Mouse (Mus musculus): ENCODE results near the gene Pglyrp1.
A peak's percentile ranks its signal among the peaks of the same experiment; 100 is the strongest.

The Pglyrp1 gene

DNA sequence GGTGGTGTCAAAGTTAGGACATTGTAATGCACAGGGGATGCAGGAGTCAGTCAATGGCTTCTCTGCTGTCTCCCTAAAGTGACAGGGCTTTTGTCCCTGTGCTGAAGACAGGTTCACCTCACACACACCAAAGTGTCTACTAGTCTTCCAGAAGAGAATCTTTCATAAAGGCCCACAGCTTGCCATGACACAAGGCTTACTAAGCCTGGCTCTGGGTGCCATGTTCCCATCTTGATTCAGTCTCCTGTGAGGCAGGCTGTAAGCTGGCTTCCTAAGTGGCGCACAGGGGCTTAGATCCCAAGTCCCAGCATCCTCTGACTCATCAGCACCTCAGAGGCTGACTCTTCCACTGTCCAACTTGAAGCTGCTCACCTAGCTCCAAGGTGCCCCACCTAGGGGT is 15.8 kb downstream of the Pglyrp1 start:
- DNase-seq (ENCODE audit: low spot score) = no peak

DNA sequence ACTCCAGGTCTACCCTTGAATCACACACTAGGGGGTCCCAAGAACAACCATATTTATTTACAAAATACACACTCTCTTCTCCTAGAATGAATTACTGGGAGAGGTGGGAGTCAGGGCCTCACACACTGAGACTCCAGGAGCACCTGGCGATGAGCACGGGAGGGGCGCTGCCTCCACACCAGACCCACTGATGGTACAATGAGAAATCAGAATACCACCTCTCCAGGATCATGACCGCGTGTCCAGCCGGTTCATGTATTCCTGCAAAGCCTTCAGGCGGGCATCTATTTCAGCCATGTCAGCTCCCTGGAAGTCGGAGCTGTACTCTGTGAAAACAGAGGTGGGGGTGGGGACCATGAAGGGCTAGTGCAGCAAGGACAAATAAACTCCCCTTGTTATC is 19.7 kb downstream of the Pglyrp1 start:
- DNase-seq (ENCODE audit: low spot score) = no peak

DNA sequence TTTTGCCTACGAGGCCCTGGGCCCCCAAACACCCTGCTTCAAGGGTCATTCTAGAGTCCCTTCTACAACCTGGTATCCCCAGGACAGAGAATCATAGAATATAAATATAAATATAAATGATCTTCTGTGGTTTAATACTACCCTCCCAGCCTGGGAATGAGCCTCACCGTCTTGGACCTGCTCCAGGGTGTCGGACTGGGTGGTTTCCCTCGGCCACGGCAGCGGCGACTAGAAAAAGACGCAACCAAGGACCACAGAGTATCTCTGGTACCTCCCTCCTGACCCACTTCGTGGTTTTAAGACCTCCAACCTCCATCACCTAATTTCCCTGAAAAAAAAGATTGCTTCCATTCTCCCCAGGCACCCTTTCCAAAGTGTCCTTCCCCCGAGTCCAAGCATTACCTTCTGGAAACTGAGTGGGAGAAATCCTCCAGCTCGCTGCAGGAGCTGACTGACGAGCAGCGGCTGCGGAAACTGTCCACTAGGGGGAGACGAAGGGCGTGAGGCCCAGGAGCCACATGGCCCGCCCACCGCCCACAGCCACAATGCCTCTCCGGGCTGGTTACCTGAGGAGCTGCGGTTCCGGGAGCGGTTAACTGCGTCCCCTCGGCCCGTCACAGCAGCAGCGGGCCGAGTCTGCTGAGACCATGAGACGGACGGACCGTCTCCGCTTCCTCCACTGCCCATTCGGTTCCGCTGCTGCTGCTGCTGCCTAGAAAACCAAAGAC is 20.9 kb downstream of the Pglyrp1 start:
- peak; percentile 88 for DNase-seq (ENCODE audit: low spot score)

DNA sequence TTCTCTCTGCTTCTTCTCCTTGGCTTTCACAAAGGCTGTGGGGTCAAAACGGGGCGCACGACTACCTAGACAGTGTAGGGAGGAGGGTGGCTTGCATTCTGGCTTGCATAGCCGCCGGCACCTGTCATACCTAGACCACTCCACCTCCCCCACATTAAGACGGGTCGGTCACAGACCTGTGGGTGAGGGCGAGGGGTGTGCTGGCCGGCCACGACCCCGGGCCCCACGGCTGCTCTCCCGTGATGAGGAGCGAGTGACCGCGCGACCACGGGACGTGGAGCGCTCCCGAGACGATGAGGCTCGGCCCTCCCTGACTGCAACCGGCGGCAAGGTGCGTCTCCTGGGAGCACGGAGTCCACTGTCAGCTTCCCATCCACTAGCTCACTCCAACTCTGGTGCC is 21.9 kb downstream of the Pglyrp1 start:
- DNase-seq (ENCODE audit: low spot score) = no peak

DNA sequence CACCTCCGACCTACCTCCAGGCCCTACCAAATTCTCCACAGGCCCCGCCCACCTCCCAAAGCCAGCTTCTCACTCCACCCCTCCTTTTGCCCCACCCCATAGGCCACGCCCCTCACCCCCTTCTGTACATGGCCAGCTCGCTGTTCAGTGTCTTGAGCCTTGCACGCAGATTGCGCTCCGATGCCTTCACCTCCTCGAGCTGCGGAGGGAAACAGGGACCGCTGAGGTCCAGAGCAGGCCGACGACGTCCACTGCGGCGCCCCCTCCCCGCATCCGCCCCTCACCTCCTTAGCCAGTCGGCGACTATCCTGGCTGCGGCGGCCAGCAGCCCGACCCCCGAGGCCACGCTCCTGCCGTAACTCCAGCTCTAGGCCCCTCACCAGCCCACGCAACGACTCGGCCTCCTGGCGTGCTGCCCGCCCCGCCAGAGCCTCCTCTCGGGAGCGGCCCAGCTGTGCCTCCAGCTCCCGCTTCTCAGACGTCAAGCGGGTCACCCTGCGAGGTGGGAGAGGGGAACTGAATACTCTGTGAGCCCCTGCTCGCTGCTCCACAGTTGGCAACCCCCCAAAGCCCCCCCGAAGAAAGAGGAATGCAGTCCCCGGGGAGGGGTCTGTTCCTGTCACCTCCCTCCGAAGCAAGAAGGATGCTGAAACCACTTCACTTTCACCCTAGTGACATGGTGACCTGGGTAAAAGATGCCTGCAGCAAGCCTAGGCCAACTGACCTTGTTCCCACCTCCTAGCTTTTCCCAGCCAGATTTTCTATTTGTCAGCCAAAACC is 22.7 kb downstream of the Pglyrp1 start:
- peak; percentile 65 for DNase-seq (ENCODE audit: low spot score)

DNA sequence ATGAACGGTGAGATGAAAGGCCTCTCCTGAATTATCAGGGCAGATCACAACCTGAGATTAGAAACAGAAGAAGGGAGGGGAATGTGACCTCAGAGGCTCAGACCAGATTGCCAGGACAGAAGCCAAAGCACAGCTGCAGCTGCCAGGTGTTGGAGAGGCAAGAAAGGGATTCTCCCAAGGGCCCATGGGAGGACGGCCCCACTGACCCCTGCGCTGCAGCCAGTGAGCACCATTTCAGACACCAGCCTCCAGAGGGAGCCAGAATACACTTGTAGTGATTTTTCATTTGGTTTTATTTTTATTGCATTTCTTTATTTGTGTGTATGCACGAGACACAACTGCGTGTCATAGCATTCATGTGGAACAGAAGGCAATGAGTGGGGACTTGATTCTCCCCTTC is 25.4 kb downstream of the Pglyrp1 start:
- DNase-seq (ENCODE audit: low spot score) = no peak

DNA sequence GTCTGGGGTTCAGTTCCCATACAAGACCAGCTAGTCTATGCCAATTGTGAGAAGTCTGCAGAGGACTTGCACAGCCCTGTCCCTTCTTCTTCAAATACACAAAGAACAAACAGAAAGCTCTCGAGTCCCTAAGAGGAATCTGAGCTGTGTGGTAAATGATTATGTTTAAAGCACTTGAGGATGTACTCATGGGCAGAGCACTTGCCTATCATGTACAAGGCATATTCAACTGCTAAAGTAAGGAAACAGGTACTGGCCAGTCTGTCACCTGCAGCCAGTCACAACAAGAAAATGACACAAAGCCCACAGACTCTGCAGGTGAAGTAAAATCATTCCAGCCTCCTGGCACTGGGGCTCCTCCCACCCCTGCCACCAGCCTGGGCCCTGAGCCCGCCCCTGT is 29.4 kb downstream of the Pglyrp1 start:
- DNase-seq (ENCODE audit: low spot score) = no peak

DNA sequence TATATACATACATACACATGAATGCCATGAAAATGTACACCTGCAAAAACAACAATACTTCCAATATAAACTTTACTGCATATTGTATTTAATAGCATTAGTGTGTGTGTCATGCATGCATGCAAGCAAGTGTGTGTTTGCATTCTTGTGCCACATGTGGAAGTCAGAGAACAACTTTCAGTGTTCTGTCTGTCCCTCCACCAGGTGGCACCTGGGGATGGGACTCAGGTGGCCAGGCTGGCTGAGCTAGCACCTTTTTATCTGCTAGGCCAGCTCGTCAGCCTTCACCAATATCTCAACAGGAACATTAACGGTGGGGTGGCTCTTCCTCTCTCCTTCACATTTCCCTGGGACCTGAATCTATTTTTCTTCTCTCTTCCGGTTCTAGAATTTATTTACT is 31.4 kb downstream of the Pglyrp1 start:
- no peak for DNase-seq (ENCODE audit: low spot score)

DNA sequence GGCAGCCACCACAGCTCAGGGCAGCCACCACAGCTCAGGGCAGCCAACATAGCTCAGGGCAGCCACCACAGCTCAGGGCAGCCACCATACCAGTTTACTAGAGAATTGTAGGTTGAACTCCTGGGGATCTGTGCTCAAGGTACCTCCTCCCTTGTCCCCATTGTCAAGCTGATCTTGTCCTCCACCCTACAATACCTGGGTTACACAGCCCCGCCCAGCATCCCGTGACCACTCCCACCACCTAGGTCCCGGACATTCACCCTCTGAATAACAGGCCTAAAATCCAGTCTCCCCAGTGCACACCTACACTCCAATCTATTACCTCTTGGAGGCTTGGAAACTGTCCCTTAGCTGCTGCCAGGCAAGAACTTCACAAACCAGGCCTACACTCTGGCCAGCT is 33.8 kb downstream of the Pglyrp1 start:
- no peak for DNase-seq (ENCODE audit: low spot score)

DNA sequence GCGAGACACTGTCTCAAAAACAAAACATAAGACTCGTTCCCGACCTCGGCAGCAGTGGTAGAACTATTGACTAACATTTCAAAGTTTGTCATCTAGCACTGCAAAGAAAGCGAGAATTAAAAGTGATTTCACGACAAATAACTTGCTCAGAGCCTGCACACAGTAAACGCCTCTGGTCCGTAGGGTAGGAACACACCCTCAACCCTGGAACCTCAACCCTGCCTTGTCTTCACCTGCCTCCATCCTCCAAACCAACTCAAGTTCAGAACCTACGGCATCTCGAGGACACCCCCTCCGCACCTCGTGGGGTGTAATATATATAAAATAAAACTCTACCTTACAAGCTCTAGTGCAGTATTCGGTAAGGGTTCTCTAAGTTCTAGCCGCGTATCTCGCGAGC is 38.7 kb downstream of the Pglyrp1 start:
- DNase-seq (ENCODE audit: low spot score) = no peak

DNA sequence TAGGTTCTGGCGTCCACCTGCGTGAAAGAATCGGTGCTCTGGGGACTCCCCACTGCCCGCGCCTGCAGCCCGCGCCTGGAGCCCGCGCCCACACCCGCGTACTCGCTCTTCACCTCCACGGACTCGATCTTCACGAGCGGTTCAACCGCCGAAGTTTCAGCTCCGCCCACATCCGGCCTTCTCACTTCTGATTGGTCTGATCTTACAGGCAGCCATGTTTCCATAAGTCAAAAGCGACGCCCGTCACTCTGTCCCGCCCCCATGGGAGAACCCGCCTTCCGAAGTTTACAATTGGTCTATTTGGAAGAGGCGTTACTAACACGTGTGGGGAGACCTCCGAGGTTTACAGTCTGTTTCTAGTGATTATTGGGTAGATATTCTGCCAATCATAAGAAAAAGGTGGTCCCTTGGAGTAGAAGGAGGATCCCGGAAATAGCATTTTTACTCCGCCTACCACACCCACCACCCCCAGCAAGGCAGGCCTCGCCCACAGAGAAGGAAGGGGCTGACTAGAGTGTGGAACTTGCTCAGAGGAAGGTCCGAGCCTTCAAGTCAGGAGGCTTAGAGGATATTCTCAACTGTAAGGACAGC is 39.2 kb downstream of the Pglyrp1 start, which contains the start of gene Ccdc61:
TSS of gene Ccdc61 (minus strand) at position 175 of the 591 bp plus-strand sequence.
- peak; percentile 99 for DNase-seq (ENCODE audit: low spot score)

DNA sequence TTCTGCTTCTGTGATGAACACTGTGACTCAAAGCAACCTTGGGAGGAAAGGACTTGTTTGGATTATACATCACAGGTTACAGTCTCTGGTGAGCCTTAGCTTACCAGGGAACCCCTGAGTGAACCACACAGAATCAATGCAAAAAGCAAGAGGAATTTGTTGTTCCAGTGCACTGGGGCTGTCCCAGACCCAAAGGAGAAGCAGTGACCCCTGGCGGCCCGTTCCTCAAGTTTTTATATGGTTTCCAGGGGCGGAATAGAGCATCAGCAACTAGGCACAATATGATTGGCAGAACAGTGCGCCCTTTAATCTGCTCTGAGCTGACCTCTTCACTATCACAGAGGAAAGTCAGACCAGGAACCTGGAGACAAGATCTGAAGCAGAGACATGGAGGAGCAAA is 45.1 kb downstream of the Pglyrp1 start:
- no peak for DNase-seq (ENCODE audit: low spot score)

DNA sequence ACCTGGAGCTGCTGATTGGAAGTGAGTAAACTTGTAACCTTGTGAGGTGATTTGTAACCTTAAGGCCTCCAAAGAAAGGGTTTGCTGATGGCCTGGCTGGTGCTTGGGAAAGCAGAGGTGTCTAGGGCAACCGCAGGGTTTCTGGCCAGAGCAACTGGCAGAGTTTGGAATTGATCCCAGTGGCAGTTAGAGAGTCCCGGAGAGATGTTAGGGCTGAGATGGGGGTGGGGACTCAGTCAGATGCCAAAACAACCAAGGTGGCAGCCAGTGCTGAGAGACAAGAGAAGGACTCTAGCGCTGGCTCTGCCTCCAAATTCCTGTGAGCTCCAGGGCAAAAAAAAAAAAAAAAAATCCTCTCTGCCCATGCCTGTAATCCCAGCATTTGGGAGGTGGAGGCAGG is 46.8 kb downstream of the Pglyrp1 start:
- no peak for DNase-seq (ENCODE audit: low spot score)

DNA sequence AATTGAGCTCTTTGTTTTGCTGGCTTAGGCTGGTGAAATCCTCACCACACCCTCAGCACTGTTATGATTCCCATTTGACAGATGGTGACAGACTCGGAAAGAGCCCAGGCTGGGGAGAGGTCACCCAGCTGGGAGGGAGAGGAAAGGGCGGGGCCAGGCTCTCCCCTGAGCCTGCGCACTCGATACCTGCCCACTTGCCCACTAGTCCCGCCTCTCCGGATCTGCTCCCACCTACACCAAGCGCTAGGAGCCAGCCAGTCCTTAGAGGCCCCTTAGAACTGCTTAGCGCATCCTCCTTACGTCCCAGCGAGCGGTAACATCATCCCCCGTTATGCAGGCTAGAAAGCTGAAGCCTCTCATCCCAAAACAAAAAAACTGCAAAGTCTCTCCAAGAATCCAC is 49.9 kb downstream of the Pglyrp1 start:
- peak; percentile 86 for DNase-seq (ENCODE audit: low spot score)

DNA sequence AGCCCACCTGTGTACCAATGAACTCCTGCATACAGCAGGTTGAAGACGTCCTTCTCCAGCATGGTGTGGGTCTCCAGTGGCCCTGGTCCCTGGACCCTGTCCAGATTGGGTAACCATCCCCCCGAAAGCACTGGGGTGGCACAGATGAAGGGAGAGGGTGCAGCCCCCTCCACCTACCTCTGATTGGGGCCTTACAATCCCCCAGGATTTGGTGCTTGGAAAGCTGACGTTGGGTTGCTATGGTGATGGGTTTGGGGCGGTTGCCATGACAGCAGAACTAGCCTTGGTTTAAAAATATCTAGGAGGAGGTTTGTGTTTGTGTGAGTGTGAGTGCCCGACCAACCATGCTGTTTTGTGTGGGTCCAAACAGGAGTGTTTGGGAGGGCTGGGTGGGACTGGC is 51.7 kb downstream of the Pglyrp1 start:
- DNase-seq (ENCODE audit: low spot score) = no peak

DNA sequence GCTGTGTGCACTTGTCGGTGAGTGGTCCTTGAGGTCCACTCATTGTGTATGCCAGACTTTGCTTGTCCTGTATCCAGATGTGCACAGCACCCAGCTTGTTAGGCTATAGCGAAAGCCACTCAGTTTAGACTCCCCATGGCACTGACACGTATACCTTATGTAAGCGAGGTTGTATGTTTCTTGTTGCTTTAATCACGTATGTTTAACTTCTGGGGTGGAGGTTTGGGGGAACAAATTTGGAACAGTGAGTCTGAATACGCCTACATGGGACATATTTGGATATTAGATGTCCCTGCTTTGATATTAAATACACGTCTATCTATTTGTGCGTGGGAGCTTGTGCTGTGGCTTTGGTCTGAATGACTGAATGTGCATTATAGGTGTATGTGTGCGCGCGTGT is 52.1 kb downstream of the Pglyrp1 start:
- DNase-seq (ENCODE audit: low spot score) = no peak

DNA sequence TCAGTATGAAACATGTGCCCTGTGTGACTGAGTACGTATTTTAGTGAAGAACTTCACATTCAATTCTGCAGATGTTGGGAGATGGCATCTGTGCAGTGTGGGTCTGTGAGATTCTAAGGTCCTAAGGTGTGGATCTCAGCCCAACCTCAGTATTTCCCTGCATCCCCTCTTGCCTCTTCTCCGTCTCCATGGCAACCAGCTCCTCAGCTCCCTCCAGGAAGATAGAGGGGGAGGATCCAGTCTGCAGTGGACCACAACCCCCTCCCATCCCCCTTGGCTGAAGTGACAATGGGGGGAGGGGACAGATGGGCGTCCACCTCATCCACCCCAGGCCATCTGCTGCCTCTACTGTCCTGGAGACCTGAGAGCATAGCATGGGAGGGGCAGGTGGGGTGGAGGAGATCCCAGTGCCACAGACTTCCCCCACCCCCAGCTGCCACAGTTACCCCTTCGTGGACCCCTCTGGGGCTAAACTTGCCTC is 52.6 kb downstream of the Pglyrp1 start:
- no peak for DNase-seq (ENCODE audit: low spot score)

DNA sequence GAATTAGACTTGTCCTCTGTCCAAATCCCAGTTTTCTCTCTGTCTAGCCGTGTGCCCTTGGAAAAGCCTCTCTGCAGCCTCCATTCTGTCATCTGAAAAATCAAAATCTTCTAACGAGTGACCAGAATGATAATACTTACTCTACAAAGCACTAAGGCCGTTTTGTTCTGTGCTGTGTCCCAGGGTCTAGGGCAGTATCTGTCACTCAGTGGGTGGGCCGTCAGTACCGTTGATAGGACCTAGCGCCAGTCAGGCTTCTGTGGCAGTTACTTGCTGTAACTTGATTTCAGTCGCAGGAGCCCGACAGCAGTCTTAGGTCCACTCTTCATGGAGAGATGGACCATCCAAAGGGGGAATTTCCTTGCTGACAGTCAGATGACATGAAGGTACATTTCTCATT is 53.2 kb downstream of the Pglyrp1 start:
- no peak for DNase-seq (ENCODE audit: low spot score)

DNA sequence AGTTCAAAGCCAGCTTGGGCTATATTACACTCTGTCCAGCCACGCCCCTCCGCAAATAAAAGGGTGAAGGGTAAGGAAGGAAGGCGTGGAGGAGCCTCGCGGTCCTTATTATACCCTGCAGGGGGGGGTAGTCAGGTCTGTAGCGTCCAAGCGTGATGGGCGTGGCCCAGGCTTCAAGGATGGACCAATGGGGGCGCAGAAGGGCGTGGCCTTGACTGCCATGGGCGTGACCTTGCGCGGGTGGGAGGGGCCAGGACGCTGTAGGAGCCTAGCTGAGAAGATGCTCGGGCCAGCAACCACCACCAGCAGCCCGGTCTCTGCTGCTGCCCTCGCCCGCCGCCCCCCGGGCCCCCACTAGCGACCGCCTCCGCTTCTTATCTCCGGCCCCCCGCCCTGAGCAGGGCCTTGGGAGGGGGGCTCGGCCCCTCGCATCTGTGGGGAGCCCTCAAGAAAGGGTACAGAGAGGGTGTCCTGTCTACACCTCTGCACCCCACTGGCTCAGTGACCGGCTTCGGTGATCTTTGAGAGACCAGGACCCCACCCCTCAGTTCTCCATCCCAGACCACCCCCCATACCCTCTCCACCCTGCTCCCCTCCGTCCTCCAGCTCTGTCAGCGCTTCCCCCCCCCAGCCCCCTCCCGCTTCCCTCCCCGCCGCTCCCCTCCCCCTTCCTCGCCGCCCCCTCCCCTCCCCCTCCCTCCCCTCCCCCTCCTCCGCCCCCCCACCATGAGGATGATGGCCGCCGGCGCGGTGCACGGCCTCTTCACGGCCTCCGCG is 54.2 kb downstream of the Pglyrp1 start, which contains the start of gene Nova2:
TSS of gene Nova2 (plus strand) at position 727 of the 777 bp plus-strand sequence.
- peak; percentile 90 for DNase-seq (ENCODE audit: low spot score)

DNA sequence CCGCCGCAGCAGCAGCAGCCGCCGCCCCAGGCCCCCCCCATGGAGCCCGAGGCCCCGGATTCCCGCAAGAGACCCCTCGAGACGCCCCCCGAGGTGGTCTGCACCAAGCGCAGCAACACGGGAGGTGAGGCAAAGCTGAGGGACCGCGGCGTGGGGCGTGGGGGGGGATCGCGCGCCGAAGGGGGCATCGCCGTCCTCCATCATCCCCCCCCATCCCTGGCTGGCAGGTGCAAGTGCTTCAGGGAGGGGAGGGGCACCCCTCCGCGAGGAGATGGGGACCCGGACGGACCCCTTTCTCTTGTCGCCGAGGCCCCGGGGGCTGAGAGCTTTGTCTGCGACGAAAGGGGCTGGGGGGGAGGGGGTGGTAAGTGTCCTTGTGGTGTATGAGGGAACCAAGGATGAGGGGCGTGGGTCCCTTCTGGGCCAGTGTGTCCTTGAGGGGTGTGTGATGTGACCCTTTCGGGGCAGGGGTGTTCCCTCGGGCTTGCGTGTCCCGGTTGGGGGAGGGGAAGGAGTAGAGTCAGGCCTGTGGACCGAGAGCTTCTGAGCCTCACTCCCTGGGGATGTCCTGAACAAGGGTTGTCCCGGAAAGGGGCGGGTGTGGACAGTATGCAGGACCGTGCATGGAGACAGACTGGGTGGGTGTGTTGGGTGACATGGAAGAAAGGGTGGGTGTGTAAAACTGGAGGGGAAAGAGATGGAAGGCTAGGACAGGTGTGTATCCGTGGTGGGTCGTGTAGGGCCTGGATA is 55.1 kb downstream of the Pglyrp1 start:
- DNase-seq (ENCODE audit: low spot score) = peak; percentile 70

DNA sequence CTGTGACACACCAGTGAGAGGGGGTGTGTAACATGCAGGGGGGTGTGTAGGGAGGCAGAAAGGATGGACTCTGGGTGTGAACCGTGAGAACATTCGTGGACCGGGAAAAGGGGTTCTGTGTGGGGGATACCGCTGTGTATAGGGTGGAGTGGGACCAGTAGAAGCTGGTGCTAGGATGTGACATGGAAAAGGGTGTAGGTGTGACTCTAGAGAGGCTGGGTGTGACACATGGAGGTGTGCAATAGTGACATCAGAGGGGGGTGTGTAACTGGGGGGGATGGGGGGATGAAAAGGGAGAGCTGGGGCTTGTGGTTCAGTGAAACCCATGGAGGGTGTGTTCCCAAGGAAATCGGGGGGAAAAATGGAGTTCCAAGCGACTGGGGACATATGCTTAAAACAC is 55.8 kb downstream of the Pglyrp1 start:
- DNase-seq (ENCODE audit: low spot score) = no peak
